Mouse (Mus musculus) cerebellum, adult 9-11 months (tissue): ENCODE measurements at regions not wholly inside any gene's neighbourhood (a gene's known extent, or its start where the extent isn't known, plus 50 kb on each side); places are given as distances from the start of the nearest gene placed in this dataset.

Experiments
- DNase-seq: peaks from one replicate; pipeline ENCODE4 v3.0.0; 2022

- DNase-seq = no peak
These were observed 207.9 kb upstream of the Pgrmc2 start for GRCm38 (mm10) chr3:41290535-41291307.

DNA sequence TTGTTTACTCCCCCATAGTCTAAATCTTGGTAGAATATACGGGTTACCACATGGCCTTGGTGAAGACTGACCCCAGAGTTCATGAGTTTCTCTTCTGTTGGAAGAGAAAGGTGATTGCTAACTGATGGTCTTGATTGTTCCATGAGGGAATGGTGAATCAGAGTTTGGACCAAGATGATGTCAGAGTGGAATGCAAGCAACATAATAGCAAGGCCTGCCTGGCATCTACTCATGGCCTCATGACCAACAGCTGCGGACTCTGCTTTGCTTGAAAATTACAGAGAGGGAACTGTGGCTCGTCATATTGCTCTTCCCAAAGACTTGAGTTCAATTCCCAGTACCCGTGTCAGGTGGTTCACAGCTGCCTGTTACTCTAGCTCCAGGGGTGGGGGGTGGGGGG is 205.9 kb upstream of the Pgrmc2 start:
- no peak for DNase-seq

- DNase-seq = no peak
These were observed 205.2 kb upstream of the Pgrmc2 start for GRCm38 (mm10) chr3:41288066-41288465.

DNA sequence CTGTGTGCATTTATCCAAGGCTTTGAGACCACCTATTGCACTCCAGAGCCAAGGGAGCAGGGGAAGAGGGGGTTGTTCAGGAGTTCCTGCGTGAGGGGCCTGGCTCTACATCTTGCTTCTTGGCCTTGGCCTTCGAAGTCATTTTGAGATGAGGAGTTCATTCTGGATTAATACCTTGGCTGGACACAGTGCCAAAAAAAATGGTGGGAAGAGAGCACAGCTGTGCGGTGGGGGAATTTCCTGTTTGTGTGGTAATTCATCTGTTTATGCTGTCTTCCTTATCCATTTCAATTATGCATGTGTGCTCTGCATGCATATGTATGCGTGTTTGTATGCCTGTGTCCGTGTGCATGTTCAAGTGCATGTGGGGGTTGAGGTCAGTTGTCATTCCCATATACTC is 202.5 kb upstream of the Pgrmc2 start:
- no peak for DNase-seq

DNA sequence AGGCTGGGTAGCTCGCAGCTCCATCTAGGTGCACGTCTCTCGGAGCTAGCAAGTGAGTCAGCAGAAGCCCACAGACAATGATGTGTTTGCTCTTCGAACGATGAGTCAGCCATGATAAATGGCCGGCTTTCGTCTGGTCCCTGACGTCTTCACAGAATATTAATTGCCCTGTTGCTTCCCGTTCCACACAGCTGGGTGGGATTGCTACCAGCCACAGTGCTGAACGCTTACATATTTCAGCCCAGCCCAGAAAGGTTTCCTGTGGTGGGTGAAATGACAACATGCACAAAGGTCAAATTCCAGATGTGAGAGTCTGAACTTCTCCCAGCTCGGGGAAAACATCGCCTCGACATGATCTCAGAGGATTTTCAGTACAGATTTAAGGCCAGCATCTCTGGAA is 202.1 kb upstream of the Pgrmc2 start:
- no peak for DNase-seq

- DNase-seq = no peak
These were observed 199.7 kb upstream of the Pgrmc2 start for GRCm38 (mm10) chr3:41282431-41283037.

DNA sequence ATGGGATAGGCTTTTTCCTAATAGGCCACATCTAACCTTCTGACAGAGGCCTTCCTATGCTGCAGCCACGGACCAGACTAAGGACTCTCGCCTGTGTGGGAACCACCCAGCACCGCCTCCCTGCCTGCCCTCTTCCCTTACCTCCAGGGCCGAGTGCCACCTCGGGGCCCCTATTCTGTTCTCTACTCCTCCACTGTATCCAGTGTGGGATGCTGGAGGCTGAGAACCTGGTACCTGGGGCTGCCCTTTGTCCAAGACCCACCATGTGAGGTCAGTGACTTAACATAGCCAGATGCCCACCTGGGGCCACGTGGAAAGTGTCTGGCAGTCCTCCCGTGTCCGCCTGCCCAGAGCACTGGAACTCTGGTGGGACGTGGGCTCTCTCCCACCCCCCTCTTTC is 193.2 kb upstream of the Pgrmc2 start:
- no peak for DNase-seq

- DNase-seq = no peak
These were observed 185.7 kb upstream of the Pgrmc2 start for GRCm38 (mm10) chr3:41268516-41268915.

- DNase-seq = no peak
These were observed 183.4 kb upstream of the Pgrmc2 start for GRCm38 (mm10) chr3:41266216-41266615.

DNA sequence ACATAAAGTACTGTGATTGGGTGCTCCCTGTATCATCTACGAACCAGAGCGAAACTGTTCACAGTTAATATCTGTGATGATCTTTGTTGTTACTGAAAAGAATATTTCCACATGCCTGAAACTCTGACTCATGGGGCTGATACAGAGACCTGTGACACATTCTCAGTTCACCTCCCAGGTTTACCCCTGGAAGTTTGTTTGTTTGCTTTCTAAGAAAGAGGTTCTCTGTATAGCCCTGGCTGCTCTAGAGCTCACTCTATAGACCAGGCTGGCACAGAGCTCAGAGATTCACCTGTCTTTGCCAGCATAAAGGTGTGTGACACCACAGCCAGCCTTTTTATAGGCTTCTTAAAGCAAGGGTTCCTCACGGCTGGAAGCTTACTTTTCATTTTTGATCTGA is 182.6 kb upstream of the Pgrmc2 start:
- no peak for DNase-seq

GRCm38 (mm10) chr3:41258291-41258690 is 175.4 kb upstream of the Pgrmc2 start:
- no peak for DNase-seq

GRCm38 (mm10) chr3:41244960-41245359 is 162.1 kb upstream of the Pgrmc2 start:
- no peak for DNase-seq

- no peak for DNase-seq
These were observed 159.2 kb upstream of the Pgrmc2 start for GRCm38 (mm10) chr3:41241856-41242552.

DNA sequence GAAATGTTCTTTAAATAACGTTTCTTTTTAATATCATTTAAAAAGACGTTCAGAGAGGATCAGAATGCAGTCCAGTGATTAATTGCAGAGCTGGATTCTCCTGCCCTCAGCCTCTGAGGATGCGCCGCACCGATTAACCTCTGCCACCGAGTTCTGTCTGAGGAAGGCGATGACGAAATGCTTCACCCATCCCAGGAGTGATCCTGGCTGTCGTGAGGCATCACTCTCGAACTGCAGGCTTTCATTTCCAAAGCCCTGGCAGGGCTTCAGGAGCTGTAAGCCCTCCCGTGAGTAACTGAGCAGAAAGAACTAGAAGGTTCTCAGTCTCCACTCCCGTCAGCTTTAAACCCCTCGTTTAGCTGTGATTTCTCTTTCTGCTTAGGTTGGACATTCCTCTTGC is 157.0 kb upstream of the Pgrmc2 start:
- no peak for DNase-seq

GRCm38 (mm10) chr3:41239246-41239645 is 156.4 kb upstream of the Pgrmc2 start:
- DNase-seq = no peak

DNA sequence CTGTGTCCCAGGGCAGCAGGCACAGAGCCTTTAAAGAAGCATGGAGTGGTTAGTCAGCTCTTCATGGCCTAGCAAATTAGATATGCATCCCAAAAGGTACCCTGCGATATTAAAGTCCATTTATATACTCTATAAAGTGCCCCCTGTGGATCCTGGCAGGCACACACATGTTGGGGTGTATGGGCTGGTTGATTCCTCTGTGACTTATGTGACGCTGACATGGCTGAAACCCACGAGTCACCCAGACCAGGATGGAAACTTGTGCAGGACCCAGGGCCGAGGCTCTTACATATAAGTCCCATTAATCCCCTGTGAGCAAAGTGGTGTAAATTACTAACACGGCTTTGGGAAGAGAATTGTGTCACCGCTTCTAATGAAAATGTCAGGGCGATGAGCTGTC is 155.2 kb upstream of the Pgrmc2 start:
- no peak for DNase-seq

GRCm38 (mm10) chr3:41235610-41236009 is 152.8 kb upstream of the Pgrmc2 start:
- DNase-seq = no peak

DNA sequence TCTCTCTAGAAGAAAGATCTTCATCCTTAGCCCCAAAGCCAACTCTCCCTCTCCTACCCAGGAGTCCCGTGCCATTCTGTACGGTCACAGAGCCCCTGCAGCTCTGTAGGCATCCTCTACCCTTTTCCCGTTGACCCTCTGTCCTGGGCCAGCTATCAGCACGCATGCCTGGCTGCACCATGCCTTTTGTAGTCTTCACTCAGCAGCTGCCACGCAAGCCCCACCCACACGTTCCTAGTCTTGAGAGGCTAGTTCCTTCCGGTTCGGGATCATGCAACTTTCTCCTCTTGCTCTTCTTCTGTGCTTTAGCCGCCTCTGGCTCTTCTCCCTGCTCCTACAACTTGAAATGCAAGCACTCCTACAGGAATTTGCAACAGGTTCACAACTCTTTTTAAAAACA is 152.1 kb upstream of the Pgrmc2 start:
- DNase-seq = no peak

- no peak for DNase-seq
These were observed 151.3 kb upstream of the Pgrmc2 start for GRCm38 (mm10) chr3:41234191-41234590.

DNA sequence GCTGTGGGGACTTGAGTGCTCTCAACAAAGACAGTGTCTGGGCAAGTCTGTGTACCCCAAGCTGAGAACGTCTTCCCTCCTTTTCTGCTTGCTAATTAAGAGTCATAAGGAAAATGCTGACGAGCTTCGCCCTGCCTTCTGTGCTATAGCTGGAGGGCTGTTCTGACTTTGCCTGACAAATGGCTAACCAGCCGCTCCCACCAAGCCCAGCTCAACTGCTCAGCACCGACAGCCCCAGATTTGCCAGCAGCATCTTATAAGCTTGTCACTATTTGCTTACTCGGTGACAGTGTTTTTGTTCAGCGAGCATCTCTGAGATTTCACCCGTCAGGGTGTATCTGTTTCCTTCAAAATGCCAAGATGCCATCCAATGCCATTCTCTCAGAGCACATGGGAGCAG is 150.6 kb upstream of the Pgrmc2 start:
- no peak for DNase-seq

DNA sequence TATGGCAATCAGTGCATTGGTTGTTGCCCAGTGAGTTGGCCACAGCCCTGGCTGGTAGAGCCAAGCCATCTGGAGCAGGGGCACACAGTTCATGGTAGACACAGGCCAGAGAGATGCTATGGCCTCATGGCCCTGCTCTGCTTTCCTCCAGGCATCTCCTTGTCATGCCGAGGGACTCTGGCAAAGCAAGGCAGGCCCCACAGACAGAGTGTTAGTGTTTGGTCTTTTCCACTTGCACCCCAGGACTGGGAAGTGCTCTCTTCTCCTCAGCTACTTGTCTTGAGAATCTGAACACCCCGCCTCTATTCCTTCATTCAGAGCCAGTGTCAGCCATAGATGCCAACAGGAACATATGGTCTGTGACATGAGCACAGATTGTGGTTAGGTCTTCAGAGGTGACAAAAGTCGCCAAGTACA is 148.1 kb upstream of the Pgrmc2 start:
- peak; percentile 92 for DNase-seq

DNA sequence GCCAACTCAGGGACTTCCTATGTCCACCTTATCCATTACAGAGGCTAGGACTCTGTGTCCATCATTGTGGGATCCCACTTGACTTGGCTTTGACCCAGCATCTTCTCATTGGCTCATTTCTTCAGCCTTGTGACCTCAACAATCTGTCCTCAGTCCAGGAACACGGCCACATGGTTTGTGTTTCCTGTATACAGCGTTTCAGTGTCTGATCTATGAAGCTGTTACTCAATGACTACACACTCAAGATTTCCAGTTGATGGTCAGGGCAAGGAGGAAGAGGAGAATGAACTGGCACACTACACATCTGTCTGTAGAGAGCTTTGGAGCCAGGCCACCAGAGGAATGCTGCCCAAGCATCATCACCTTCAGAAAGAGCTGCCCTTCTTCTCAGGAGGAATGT is 146.6 kb upstream of the Pgrmc2 start:
- DNase-seq = no peak

DNA sequence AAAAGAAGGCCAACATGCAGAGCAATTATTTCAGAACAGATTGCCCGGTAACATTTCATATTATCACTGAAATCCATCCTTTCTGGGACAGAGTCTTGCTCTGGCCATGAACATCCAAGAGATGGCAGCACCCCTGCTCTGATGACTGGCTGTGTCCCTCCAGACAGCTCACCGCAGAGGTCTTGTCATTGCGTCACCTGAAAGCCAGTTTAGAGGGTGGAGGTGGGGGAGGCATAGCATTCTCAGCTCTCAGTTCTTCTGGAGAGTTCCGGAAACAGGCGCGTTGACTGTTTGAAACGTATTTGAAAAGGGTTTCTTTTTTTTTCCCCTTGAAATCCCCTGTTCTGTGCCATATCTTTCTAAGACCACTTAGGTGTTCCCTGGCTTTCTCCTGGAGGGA is 145.7 kb upstream of the Pgrmc2 start:
- peak; percentile 56 for DNase-seq

DNA sequence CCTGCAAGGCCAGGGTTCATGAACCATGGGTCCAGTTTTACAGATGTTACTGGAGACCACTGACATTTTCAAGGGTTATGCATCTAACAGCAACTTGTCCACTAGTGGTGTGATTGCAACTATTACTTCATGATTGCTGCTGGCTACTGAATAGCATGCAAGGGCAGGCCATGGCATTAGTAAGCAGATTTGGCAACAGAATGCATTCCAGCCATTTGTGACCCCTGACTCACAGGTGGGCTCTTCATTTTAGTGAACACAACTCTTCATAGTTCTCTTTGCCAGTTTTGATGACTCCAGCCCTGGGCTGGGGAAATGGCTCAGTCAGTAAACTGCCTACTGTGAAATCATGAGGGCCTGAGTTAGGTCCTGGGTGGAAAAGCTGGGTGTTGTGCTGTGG is 137.9 kb upstream of the Pgrmc2 start:
- no peak for DNase-seq
